Mouse (Mus musculus): ENCODE data around the gene Olfr520. TPM values are rescaled to one million over a fixed set of nuclear protein-coding genes. Genes with fewer than 3 reads are reported as not detected.

Gene Olfr520
- polyA plus RNA-seq, 2 experiments = not detected

DNA sequence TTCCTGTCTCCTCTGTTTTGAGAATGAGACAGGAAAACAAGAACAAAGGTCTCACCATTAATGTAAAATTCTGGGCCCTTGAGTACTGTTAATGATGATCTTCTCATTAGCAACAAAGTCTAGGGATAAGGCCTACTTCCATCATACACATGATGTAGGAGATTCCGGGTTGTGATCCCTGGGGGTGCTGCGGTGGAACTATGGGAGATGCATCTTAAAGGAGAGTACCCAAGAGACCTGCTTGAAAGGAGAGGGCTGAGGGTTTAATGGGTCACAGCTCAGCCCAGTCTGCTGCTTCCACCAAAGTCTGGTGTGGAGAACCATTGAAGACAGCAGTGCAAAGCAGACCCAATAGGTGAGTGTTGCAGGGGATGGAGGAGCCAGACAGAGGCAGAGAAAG lies 33.1 kb downstream of the Olfr520 start, which contains the start of gene Olfr521:
Olfr521 (plus strand) TSS at position 301 of the 400 bp plus-strand sequence.
- Histone ChIP-seq H3K4me2 (replicated peaks; ENCODE audit: low read depth, low read length, severe bottlenecking) (no peak within 1 kb of the TSS), H3K4me1 (ENCODE audit: control insufficient read depth, insufficient read depth, low read length) (no peaks in the 10 kb centered on the region), H3K9ac (ENCODE audit: low read depth, low read length, severe bottlenecking) (no peak within 1 kb of the TSS), H3K27ac (replicated peaks; ENCODE audit: low read depth, low read length) (no peak within 1 kb of the TSS), H3K27me3 (ENCODE audit: control insufficient read depth, insufficient read depth, low read length) (no peaks in the 10 kb centered on the region), H3K36me3 (ENCODE audit: control insufficient read depth, insufficient read depth, low read length) (no peaks in the 10 kb centered on the region), H3K4me3 (replicated peaks; ENCODE audit: low read length) (no peak within 1 kb of the TSS), H3K9me3 (ENCODE audit: control insufficient read depth, low read length) (peaks cover 10% of the 10 kb centered on the region; the same call in 1 of the 2 replicates)
- WGBS = 89% methylated on average over 2 of the region's 2 CpGs
- no peak for TF ChIP-seq POLR2A (IDR thresholded peaks at IDR 0.05; ENCODE audit: borderline replicate concordance, extremely low read depth, insufficient read depth, insufficient read length)
- ATAC-seq (ENCODE audit: low FRiP score, low read depth) = no peak
- no peak for DNase-seq (ENCODE audit: low spot score)

DNA sequence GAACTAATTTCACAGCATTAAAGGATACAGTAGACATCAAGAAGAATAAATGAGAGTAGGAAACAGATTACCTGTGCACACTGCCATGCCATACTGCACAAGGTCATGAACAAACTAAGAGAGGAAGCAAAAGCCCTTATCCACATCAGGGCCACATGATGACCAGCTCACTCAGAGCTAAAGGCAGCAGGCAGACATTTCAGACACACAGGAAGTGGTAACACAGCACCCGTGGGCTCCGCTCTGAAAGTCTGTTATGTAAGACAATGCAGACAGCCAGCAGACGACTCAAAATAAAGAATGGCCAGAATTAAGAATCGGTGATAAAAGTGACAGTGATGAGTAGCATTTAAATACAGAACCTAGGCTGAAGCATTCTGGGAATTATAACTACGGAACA lies 51.3 kb downstream of the Olfr520 start:
- Histone ChIP-seq H3K4me3 (replicated peaks; ENCODE audit: low read length) (no peak overlapping the region), H3K9ac (ENCODE audit: low read depth, low read length, severe bottlenecking) (no peak overlapping the region), H3K27me3 (ENCODE audit: control insufficient read depth, insufficient read depth, low read length) (no peaks in the 10 kb centered on the region), H3K36me3 (ENCODE audit: control insufficient read depth, insufficient read depth, low read length) (no peaks in the 10 kb centered on the region), H3K9me3 (ENCODE audit: control insufficient read depth, low read length) (no peaks in the 10 kb centered on the region), H3K27ac (replicated peaks; ENCODE audit: low read depth, low read length) (no peak overlapping the region), H3K4me1 (ENCODE audit: control insufficient read depth, insufficient read depth, low read length) (no peaks in the 10 kb centered on the region), H3K4me2 (replicated peaks; ENCODE audit: low read depth, low read length, severe bottlenecking) (no peak overlapping the region)
- DNase-seq (ENCODE audit: low spot score) = no peak
- no peak for TF ChIP-seq POLR2A (IDR thresholded peaks at IDR 0.05; ENCODE audit: borderline replicate concordance, extremely low read depth, insufficient read depth, insufficient read length)
- WGBS = 78% methylated on average over 5 of the region's 5 CpGs
- ATAC-seq (ENCODE audit: low FRiP score, low read depth) = no peak

DNA sequence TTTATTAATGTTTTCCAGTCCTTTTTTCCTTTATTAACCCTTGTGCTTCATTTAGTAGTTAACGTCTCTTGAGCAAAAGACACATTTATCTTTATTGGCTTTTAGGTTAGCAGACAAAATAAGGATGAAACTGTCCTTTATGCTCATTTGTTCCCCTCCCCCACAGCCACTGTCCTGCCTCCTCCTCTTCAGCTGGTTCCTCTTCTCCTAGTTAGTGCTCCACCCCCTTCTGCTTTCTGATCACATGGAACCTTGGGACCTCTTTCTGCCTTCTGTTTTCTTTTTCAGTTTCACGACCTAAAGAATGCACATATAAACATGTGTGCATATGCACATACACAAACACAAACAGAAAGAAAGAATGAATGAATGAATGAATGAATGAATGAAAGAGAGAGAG lies 51.8 kb downstream of the Olfr520 start:
- DNase-seq (ENCODE audit: low spot score) = no peak
- H3K4me1 ChIP-seq (ENCODE audit: control insufficient read depth, insufficient read depth, low read length) = no peaks in the 10 kb centered on the region
- no peak overlapping the region for H3K9ac ChIP-seq (ENCODE audit: low read depth, low read length, severe bottlenecking)
- H3K4me3 ChIP-seq (replicated peaks; ENCODE audit: low read length) = no peak overlapping the region
- H3K27ac ChIP-seq (replicated peaks; ENCODE audit: low read depth, low read length) = no peak overlapping the region
- H3K9me3 ChIP-seq (ENCODE audit: control insufficient read depth, low read length) = no peaks in the 10 kb centered on the region
- WGBS = 84% methylated on average over 2 of the region's 2 CpGs
- TF ChIP-seq POLR2A (IDR thresholded peaks at IDR 0.05; ENCODE audit: borderline replicate concordance, extremely low read depth, insufficient read depth, insufficient read length) = no peak
- no peaks in the 10 kb centered on the region for H3K36me3 ChIP-seq (ENCODE audit: control insufficient read depth, insufficient read depth, low read length)
- ATAC-seq (ENCODE audit: low FRiP score, low read depth) = no peak
- H3K4me2 ChIP-seq (replicated peaks; ENCODE audit: low read depth, low read length, severe bottlenecking) = no peak overlapping the region
- no peaks in the 10 kb centered on the region for H3K27me3 ChIP-seq (ENCODE audit: control insufficient read depth, insufficient read depth, low read length)

DNA sequence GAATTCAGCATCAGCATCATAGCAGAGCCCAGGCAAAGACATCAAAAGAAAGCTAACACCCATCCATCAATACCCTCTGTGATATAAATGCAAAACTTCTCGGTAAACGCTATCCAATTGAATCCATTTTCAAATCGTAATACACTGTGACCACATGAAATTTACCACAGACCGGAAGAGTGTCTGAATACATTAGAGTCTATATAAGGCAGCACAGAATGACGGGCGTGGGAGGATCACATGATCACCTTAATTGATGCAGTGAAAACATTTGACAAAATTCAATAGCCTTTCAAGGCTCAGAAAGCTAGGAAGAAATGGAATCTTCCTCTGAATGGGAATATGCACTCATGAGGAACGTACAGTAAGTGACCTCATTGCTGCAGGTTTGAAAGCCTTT lies 53.3 kb downstream of the Olfr520 start:
- H3K4me3 ChIP-seq (replicated peaks; ENCODE audit: low read length) = no peak overlapping the region
- peaks cover 8% of the 10 kb centered on the region for H3K4me1 ChIP-seq (ENCODE audit: control insufficient read depth, insufficient read depth, low read length)
- no peak overlapping the region for H3K4me2 ChIP-seq (replicated peaks; ENCODE audit: low read depth, low read length, severe bottlenecking)
- H3K9me3 ChIP-seq (ENCODE audit: control insufficient read depth, low read length) = no peaks in the 10 kb centered on the region
- H3K36me3 ChIP-seq (ENCODE audit: control insufficient read depth, insufficient read depth, low read length) = no peaks in the 10 kb centered on the region
- H3K9ac ChIP-seq (ENCODE audit: low read depth, low read length, severe bottlenecking) = no peak overlapping the region
- TF ChIP-seq POLR2A (IDR thresholded peaks at IDR 0.05; ENCODE audit: borderline replicate concordance, extremely low read depth, insufficient read depth, insufficient read length) = no peak
- H3K27me3 ChIP-seq (ENCODE audit: control insufficient read depth, insufficient read depth, low read length) = no peaks in the 10 kb centered on the region
- DNase-seq (ENCODE audit: low spot score) (no peak), ATAC-seq (ENCODE audit: low FRiP score, low read depth) (no peak)
- WGBS = 84% methylated on average over 7 of the region's 7 CpGs
- H3K27ac ChIP-seq (replicated peaks; ENCODE audit: low read depth, low read length) = no peak overlapping the region

- 89% methylated on average over 3 of the region's 3 CpGs for WGBS
- Histone ChIP-seq H3K27ac (replicated peaks; ENCODE audit: low read depth, low read length) (no peak overlapping the region), H3K36me3 (ENCODE audit: control insufficient read depth, insufficient read depth, low read length) (no peaks in the 10 kb centered on the region), H3K4me3 (replicated peaks; ENCODE audit: low read length) (no peak overlapping the region), H3K27me3 (ENCODE audit: control insufficient read depth, insufficient read depth, low read length) (no peaks in the 10 kb centered on the region), H3K4me1 (ENCODE audit: control insufficient read depth, insufficient read depth, low read length) (peaks cover 16% of the 10 kb centered on the region), H3K9ac (ENCODE audit: low read depth, low read length, severe bottlenecking) (no peak overlapping the region), H3K4me2 (replicated peaks; ENCODE audit: low read depth, low read length, severe bottlenecking) (no peak overlapping the region), H3K9me3 (ENCODE audit: control insufficient read depth, low read length) (no peaks in the 10 kb centered on the region)
- no peak for ATAC-seq (ENCODE audit: low FRiP score, low read depth)
- no peak for DNase-seq (ENCODE audit: low spot score)
- TF ChIP-seq POLR2A (IDR thresholded peaks at IDR 0.05; ENCODE audit: borderline replicate concordance, extremely low read depth, insufficient read depth, insufficient read length) = no peak
Observed at GRCm38 (mm10) chr7:99785553-99785952, 55.5 kb downstream of the Olfr520 start.

Other genes with a start within 250 kb of the Olfr520 start
- gene Rps3, start 246.5 kb upstream of the Olfr520 start, polyA plus RNA-seq (2012; rRNA removed) = 1,060 and 1,221 TPM in 2 replicates
- 903 and 945 TPM in 2 replicates for gene Rps3, start 246.5 kb upstream of the Olfr520 start, polyA plus RNA-seq (2014; fragmentation: Nextera tagmentation; extraction: Ambion mirVana)
- gene Arrb1, start 194.8 kb upstream of the Olfr520 start, polyA plus RNA-seq (2012; rRNA removed) = 26.3 and 26.8 TPM in 2 replicates
- 3.5 and 4.2 TPM in 2 replicates for gene Arrb1, start 194.8 kb upstream of the Olfr520 start, polyA plus RNA-seq (2014; fragmentation: Nextera tagmentation; extraction: Ambion mirVana)
- gene Tpbgl, start 103.2 kb upstream of the Olfr520 start, polyA plus RNA-seq (2012; rRNA removed) = 0.73 and 0.86 TPM in 2 replicates
- gene Tpbgl, start 103.2 kb upstream of the Olfr520 start, polyA plus RNA-seq (2014; fragmentation: Nextera tagmentation; extraction: Ambion mirVana) = 0.45 and 0.48 TPM in 2 replicates
- gene Slco2b1, start 18.9 kb upstream of the Olfr520 start, polyA plus RNA-seq (2012; rRNA removed) = 4.7 and 5.6 TPM in 2 replicates
- 3.1 and 3.2 TPM in 2 replicates for gene Slco2b1, start 18.9 kb upstream of the Olfr520 start, polyA plus RNA-seq (2014; fragmentation: Nextera tagmentation; extraction: Ambion mirVana)
- not detected in 2 replicates for gene Olfr521, start 33.2 kb downstream of the Olfr520 start, polyA plus RNA-seq (2012; rRNA removed)
- gene Olfr521, start 33.2 kb downstream of the Olfr520 start, polyA plus RNA-seq (2014; fragmentation: Nextera tagmentation; extraction: Ambion mirVana) = not detected in 2 replicates
- 3.2 TPM in 2 replicates for gene Neu3, start 98.1 kb downstream of the Olfr520 start, polyA plus RNA-seq (2012; rRNA removed)
- 3.0 TPM in 2 replicates for gene Neu3, start 98.1 kb downstream of the Olfr520 start, polyA plus RNA-seq (2014; fragmentation: Nextera tagmentation; extraction: Ambion mirVana)
- 0.20 and 0.28 TPM in 2 replicates for gene Xrra1, start 128.8 kb downstream of the Olfr520 start, polyA plus RNA-seq (2012; rRNA removed)
- 0.23 and 0.25 TPM in 2 replicates for gene Xrra1, start 128.8 kb downstream of the Olfr520 start, polyA plus RNA-seq (2014; fragmentation: Nextera tagmentation; extraction: Ambion mirVana)
- 95.1 and 115 TPM in 2 replicates for gene Spcs2, start 133.2 kb downstream of the Olfr520 start, polyA plus RNA-seq (2012; rRNA removed)
- 293 and 301 TPM in 2 replicates for gene Spcs2, start 133.2 kb downstream of the Olfr520 start, polyA plus RNA-seq (2014; fragmentation: Nextera tagmentation; extraction: Ambion mirVana)

Data from limb, embryonic 14.5 days (tissue).